Mouse (Mus musculus): ENCODE measurements at regions not wholly inside any gene's neighbourhood (a gene's known extent, or its start where the extent isn't known, plus 50 kb on each side); places are given as distances from the start of the nearest gene placed in this dataset.

GRCm38 (mm10) chr17:77933192-77933591, 266.9 kb upstream of the Crim1 start:
- Histone ChIP-seq H3K9me3 (ENCODE audit: control insufficient read depth, low read length) (no peaks in the 10 kb centered on the region), H3K4me2 (ENCODE audit: low read length) (no peak overlapping the region), H3K36me3 (ENCODE audit: control insufficient read depth, insufficient read depth) (no peaks in the 10 kb centered on the region), H3K27me3 (replicated peaks; ENCODE audit: control insufficient read depth, insufficient read depth, low read length) (no peaks in the 10 kb centered on the region), H3K27ac (ENCODE audit: low read length) (no peak overlapping the region), H3K9ac (replicated peaks; ENCODE audit: low read depth, low read length) (no peak overlapping the region), H3K4me3 (replicated peaks; ENCODE audit: low read length) (no peak overlapping the region), H3K4me1 (replicated peaks; ENCODE audit: control insufficient read depth, insufficient read depth, low read length) (peaks cover 7% of the 10 kb centered on the region)
- no peak for ATAC-seq

GRCm38 (mm10) chr17:77958048-77958447, 242.0 kb upstream of the Crim1 start:
- Histone ChIP-seq H3K9ac (replicated peaks; ENCODE audit: low read depth, low read length) (no peak overlapping the region), H3K4me2 (ENCODE audit: low read length) (no peak overlapping the region), H3K4me3 (replicated peaks; ENCODE audit: low read length) (no peak overlapping the region), H3K27me3 (replicated peaks; ENCODE audit: control insufficient read depth, insufficient read depth, low read length) (no peaks in the 10 kb centered on the region), H3K36me3 (ENCODE audit: control insufficient read depth, insufficient read depth) (no peaks in the 10 kb centered on the region), H3K9me3 (ENCODE audit: control insufficient read depth, low read length) (no peaks in the 10 kb centered on the region), H3K4me1 (replicated peaks; ENCODE audit: control insufficient read depth, insufficient read depth, low read length) (no peaks in the 10 kb centered on the region), H3K27ac (ENCODE audit: low read length) (no peak overlapping the region)
- no peak for ATAC-seq
- WGBS = 85% methylated on average over 4 of the region's 4 CpGs

GRCm38 (mm10) chr17:77961296-77961695, 238.8 kb upstream of the Crim1 start:
- no peaks in the 10 kb centered on the region for H3K9me3 ChIP-seq (ENCODE audit: control insufficient read depth, low read length)
- no peak overlapping the region for H3K9ac ChIP-seq (replicated peaks; ENCODE audit: low read depth, low read length)
- no peak overlapping the region for H3K4me3 ChIP-seq (replicated peaks; ENCODE audit: low read length)
- no peak overlapping the region for H3K27ac ChIP-seq (ENCODE audit: low read length)
- H3K4me1 ChIP-seq (replicated peaks; ENCODE audit: control insufficient read depth, insufficient read depth, low read length) = no peaks in the 10 kb centered on the region
- 69% methylated on average over 5 of the region's 5 CpGs for WGBS
- no peak for ATAC-seq
- no peak overlapping the region for H3K4me2 ChIP-seq (ENCODE audit: low read length)
- no peaks in the 10 kb centered on the region for H3K27me3 ChIP-seq (replicated peaks; ENCODE audit: control insufficient read depth, insufficient read depth, low read length)
- no peaks in the 10 kb centered on the region for H3K36me3 ChIP-seq (ENCODE audit: control insufficient read depth, insufficient read depth)

GRCm38 (mm10) chr17:77963358-77963757, 236.7 kb upstream of the Crim1 start:
- no peaks in the 10 kb centered on the region for H3K9me3 ChIP-seq (ENCODE audit: control insufficient read depth, low read length)
- ATAC-seq = peak; percentile 86
- WGBS = 77% methylated on average over 4 of the region's 4 CpGs

GRCm38 (mm10) chr17:77968510-77968909, 231.5 kb upstream of the Crim1 start:
- H3K4me2 ChIP-seq (ENCODE audit: low read length) = no peak overlapping the region
- no peaks in the 10 kb centered on the region for H3K4me1 ChIP-seq (replicated peaks; ENCODE audit: control insufficient read depth, insufficient read depth, low read length)
- H3K4me3 ChIP-seq (replicated peaks; ENCODE audit: low read length) = no peak overlapping the region
- H3K36me3 ChIP-seq (ENCODE audit: control insufficient read depth, insufficient read depth) = no peaks in the 10 kb centered on the region
- H3K9me3 ChIP-seq (ENCODE audit: control insufficient read depth, low read length) = no peaks in the 10 kb centered on the region
- WGBS = 89% methylated on average over 5 of the region's 5 CpGs
- ATAC-seq = no peak
- no peaks in the 10 kb centered on the region for H3K27me3 ChIP-seq (replicated peaks; ENCODE audit: control insufficient read depth, insufficient read depth, low read length)
- no peak overlapping the region for H3K27ac ChIP-seq (ENCODE audit: low read length)
- no peak overlapping the region for H3K9ac ChIP-seq (replicated peaks; ENCODE audit: low read depth, low read length)

More at GRCm38 (mm10) chr17:77963358-77963757, 236.7 kb upstream of the Crim1 start:
- Histone ChIP-seq H3K9ac (replicated peaks; ENCODE audit: low read depth, low read length) (no peak overlapping the region), H3K27me3 (replicated peaks; ENCODE audit: control insufficient read depth, insufficient read depth, low read length) (no peaks in the 10 kb centered on the region), H3K36me3 (ENCODE audit: control insufficient read depth, insufficient read depth) (no peaks in the 10 kb centered on the region), H3K27ac (ENCODE audit: low read length) (no peak overlapping the region), H3K4me1 (replicated peaks; ENCODE audit: control insufficient read depth, insufficient read depth, low read length) (no peaks in the 10 kb centered on the region), H3K4me3 (replicated peaks; ENCODE audit: low read length) (no peak overlapping the region), H3K4me2 (ENCODE audit: low read length) (no peak overlapping the region)

- no peak for ATAC-seq
- no peak overlapping the region for H3K9ac ChIP-seq (replicated peaks; ENCODE audit: low read depth, low read length)
- no peaks in the 10 kb centered on the region for H3K36me3 ChIP-seq (ENCODE audit: control insufficient read depth, insufficient read depth)
- no peaks in the 10 kb centered on the region for H3K27me3 ChIP-seq (replicated peaks; ENCODE audit: control insufficient read depth, insufficient read depth, low read length)
- no peak overlapping the region for H3K4me2 ChIP-seq (ENCODE audit: low read length)
- no peaks in the 10 kb centered on the region for H3K9me3 ChIP-seq (ENCODE audit: control insufficient read depth, low read length)
- no peak overlapping the region for H3K27ac ChIP-seq (ENCODE audit: low read length)
- no peak overlapping the region for H3K4me3 ChIP-seq (replicated peaks; ENCODE audit: low read length)
- no peaks in the 10 kb centered on the region for H3K4me1 ChIP-seq (replicated peaks; ENCODE audit: control insufficient read depth, insufficient read depth, low read length)
- WGBS = 88% methylated on average over 2 of the region's 2 CpGs
These were observed 230.9 kb upstream of the Crim1 start for GRCm38 (mm10) chr17:77969187-77969586.
